Mouse (Mus musculus) spleen, embryonic (tissue): ENCODE data around the gene Flvcr2.

Source experiments
- CTCF ChIA-PET: fragments of 350-600 bp; sonication (Branson Sonifier 250); formaldehyde crosslinking; loops from one replicate; lab custom pipeline; 2022; lab: Charles Lee

The Flvcr2 gene

GRCm38 (mm10) chr12:85854271-85854670 lies 107.9 kb downstream of the Flvcr2 start:
- CTCF ChIA-PET = no interaction called here

DNA sequence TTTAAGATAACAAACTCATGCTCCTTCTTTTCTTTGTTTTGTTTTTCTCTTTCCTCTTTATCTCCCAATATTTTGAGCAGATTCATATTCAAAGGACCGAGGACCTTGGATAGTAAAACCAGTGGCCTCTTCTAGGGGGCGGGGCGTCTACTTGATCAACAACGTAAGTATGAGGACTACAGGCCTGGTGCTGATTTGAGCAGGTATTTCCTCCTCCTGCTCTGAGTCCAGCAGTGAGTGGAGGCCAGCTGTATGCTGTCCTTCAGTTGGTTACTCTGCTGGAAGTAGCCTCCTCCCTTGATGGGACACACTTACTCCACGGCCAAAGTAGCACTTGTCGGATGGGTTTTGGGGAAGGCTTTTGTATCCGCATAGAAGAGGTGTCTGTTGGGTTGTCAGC lies 111.0 kb downstream of the Flvcr2 start:
- CTCF ChIA-PET = interaction anchor here (0.7 kb wide), 1 partner anchor 428 kb away, joined by 3 read pairs; no protein-coding TSS in a partner anchor

DNA sequence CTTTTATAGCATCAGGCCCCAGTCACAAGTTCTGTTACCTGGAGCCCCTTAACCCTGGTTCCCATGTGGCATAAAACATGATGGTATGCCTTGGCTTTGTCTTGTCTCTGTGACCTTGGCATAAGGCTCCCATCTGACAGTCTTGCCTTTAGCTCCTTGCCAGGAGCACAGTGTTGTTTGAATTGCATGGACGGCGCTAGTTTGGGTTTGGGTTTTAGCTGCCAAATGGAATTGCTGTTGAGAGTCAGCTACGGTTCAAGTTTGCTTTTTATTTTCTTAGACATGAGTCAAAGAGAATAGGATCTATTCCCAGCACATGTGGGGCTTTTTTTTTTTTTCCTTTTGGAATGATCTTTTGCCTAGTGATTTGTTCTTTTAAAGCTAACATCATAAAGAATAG lies 112.8 kb downstream of the Flvcr2 start:
- CTCF ChIA-PET = interaction anchor here (0.5 kb wide), 1 partner anchor 1059 kb away, joined by 5 read pairs; no protein-coding TSS in a partner anchor

- CTCF ChIA-PET = interaction anchor here (0.5 kb wide), 1 partner anchor 1058 kb away, joined by 5 read pairs; no protein-coding TSS in a partner anchor
Measured at GRCm38 (mm10) chr12:85859511-85860189, 113.3 kb downstream of the Flvcr2 start.

- CTCF ChIA-PET = no interaction called here
Measured at GRCm38 (mm10) chr12:85862514-85862913, 116.2 kb downstream of the Flvcr2 start.
